Mouse (Mus musculus) hindbrain, embryonic 14.5 days (tissue): ENCODE measurements at regions not wholly inside any gene's neighbourhood (a gene's known extent, or its start where the extent isn't known, plus 50 kb on each side); places are given as distances from the start of the nearest gene placed in this dataset.

Source experiments
- ATAC-seq: fragments of 200-750 bp; cut with Nextera tagmentation; 2 replicates; pipeline ENCODE4 v1.8.0; 2017; ENCODE audit warnings: moderate number of reproducible peaks, mild to moderate bottlenecking, moderate TSS enrichment, moderate library complexity; ENCODE audit not compliant: low FRiP score
- DNase-seq: peaks from one replicate; pipeline ENCODE4 v3.0.0-alpha.2; 2015; ENCODE audit warnings: low spot score
- H3K27ac ChIP-seq: fragments of 300-500 bp; sonication (generic); 2 replicates; pipeline ENCODE4 v1.5.1; 2014; ENCODE audit warnings: mild to moderate bottlenecking, moderate library complexity
- H3K27me3 ChIP-seq: fragments of 300-500 bp; sonication (generic); 2 replicates; pipeline ENCODE4 v1.6.1; 2014; ENCODE audit warnings: mild to moderate bottlenecking, low read length, mixed read lengths; ENCODE audit not compliant: control insufficient read depth, insufficient read depth
- H3K36me3 ChIP-seq: fragments of 300-500 bp; sonication (generic); replicated peaks from 2 replicates; pipeline ENCODE4 v1.6.1; 2014; ENCODE audit not compliant: control insufficient read depth, insufficient read depth
- H3K4me1 ChIP-seq: fragments of 300-500 bp; sonication (generic); replicated peaks from 2 replicates; pipeline ENCODE4 v1.6.1; 2014; ENCODE audit warnings: antibody characterized with exemption, low read length, mixed read lengths; ENCODE audit not compliant: control insufficient read depth, insufficient read depth
- H3K4me2 ChIP-seq: fragments of 300-500 bp; sonication (generic); replicated peaks from 2 replicates; pipeline ENCODE4 v1.6.1; 2014; ENCODE audit warnings: mild to moderate bottlenecking, moderate library complexity
- H3K4me3 ChIP-seq: fragments of 300-500 bp; sonication (generic); replicated peaks from 2 replicates; pipeline ENCODE4 v1.5.1; 2014; ENCODE audit warnings: mild to moderate bottlenecking, low read length
- H3K9ac ChIP-seq: fragments of 300-500 bp; sonication (generic); 2 replicates; pipeline ENCODE4 v1.6.1; 2014
- H3K9me3 ChIP-seq: fragments of 300-500 bp; sonication (generic); 2 replicates; pipeline ENCODE4 v1.6.1; 2016; ENCODE audit warnings: low read length; ENCODE audit not compliant: control insufficient read depth
- WGBS: fragments of 180-500 bp; shearing (Covaris S2); extraction: QIAGEN DNeasy Blood & Tissue Kit; methylation state at CpG from one replicate; pipeline ENCODE4 v1.1.7; 2014; 5-methylcytosine and 5-hydroxymethylcytosine counted together

GRCm38 (mm10) chr6:51088641-51089372 is 343.7 kb upstream of the Nfe2l3 start:
- ATAC-seq (no peak), DNase-seq (no peak)
- no peak overlapping the region for H3K4me2 ChIP-seq
- no peak overlapping the region for H3K9ac ChIP-seq
- H3K4me3 ChIP-seq, result no peak overlapping the region
- no peaks in the 10 kb centered on the region for H3K4me1 ChIP-seq
- no peaks in the 10 kb centered on the region for H3K9me3 ChIP-seq
- no peaks in the 10 kb centered on the region for H3K36me3 ChIP-seq
- H3K27ac ChIP-seq, result no peak overlapping the region
- WGBS, result 58% methylated on average over 6 of the region's 6 CpGs
- no peaks in the 10 kb centered on the region for H3K27me3 ChIP-seq

GRCm38 (mm10) chr6:51093196-51093595 is 339.3 kb upstream of the Nfe2l3 start:
- no peak overlapping the region for H3K4me2 ChIP-seq
- DNase-seq (no peak), ATAC-seq (no peak)
- no peaks in the 10 kb centered on the region for H3K9me3 ChIP-seq
- H3K4me3 ChIP-seq, result no peak overlapping the region
- H3K36me3 ChIP-seq, result no peaks in the 10 kb centered on the region
- H3K4me1 ChIP-seq, result no peaks in the 10 kb centered on the region
- H3K9ac ChIP-seq, result no peak overlapping the region
- no peak overlapping the region for H3K27ac ChIP-seq
- no peaks in the 10 kb centered on the region for H3K27me3 ChIP-seq
- 90% methylated on average over 4 of the region's 4 CpGs for WGBS

- ATAC-seq (no peak), DNase-seq (no peak)
- H3K27ac ChIP-seq, result no peak overlapping the region
- H3K4me1 ChIP-seq, result no peaks in the 10 kb centered on the region
- no peak overlapping the region for H3K4me2 ChIP-seq
- no peak overlapping the region for H3K9ac ChIP-seq
- H3K9me3 ChIP-seq, result no peaks in the 10 kb centered on the region
- WGBS, result 80% methylated on average over 10 of the region's 10 CpGs
- H3K4me3 ChIP-seq, result no peak overlapping the region
- no peaks in the 10 kb centered on the region for H3K36me3 ChIP-seq
- H3K27me3 ChIP-seq, result no peaks in the 10 kb centered on the region
Measured at GRCm38 (mm10) chr6:51094304-51094703, 338.2 kb upstream of the Nfe2l3 start.

- no peaks in the 10 kb centered on the region for H3K36me3 ChIP-seq
- ATAC-seq (no peak), DNase-seq (no peak)
- H3K4me3 ChIP-seq, result no peak overlapping the region
- H3K27ac ChIP-seq, result no peak overlapping the region
- H3K9me3 ChIP-seq, result no peaks in the 10 kb centered on the region
- WGBS, result 89% methylated on average over 6 of the region's 6 CpGs
- no peaks in the 10 kb centered on the region for H3K27me3 ChIP-seq
- no peak overlapping the region for H3K9ac ChIP-seq
- H3K4me2 ChIP-seq, result no peak overlapping the region
- no peaks in the 10 kb centered on the region for H3K4me1 ChIP-seq
Measured at GRCm38 (mm10) chr6:51097488-51097887, 335.0 kb upstream of the Nfe2l3 start.

DNA sequence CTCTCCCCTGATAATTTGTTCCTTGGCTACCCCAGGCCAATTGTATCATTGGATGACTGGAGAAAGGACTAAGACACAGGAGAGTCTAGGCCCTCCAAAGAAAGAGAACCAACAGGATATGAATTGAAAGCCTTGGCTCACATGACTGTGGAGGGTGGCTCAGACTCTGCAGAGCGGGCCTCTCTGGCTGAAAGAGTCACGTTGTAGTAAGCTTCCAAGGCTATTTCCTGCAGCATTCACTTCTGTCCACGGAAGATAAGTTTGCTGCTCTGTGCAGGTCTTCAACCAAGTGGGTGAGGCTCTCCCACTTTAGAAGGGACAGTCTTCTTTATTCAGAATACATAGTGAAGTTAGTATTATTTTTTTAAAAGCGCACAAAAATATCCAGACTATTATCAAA is 332.1 kb upstream of the Nfe2l3 start:
- Histone ChIP-seq H3K36me3 (no peaks in the 10 kb centered on the region), H3K9ac (no peak overlapping the region), H3K27ac (no peak overlapping the region), H3K4me3 (no peak overlapping the region), H3K4me1 (no peaks in the 10 kb centered on the region), H3K27me3 (no peaks in the 10 kb centered on the region), H3K4me2 (no peak overlapping the region), H3K9me3 (no peaks in the 10 kb centered on the region)
- ATAC-seq, result no peak
- DNase-seq, result no peak
- 82% methylated on average over 4 of the region's 4 CpGs for WGBS

DNA sequence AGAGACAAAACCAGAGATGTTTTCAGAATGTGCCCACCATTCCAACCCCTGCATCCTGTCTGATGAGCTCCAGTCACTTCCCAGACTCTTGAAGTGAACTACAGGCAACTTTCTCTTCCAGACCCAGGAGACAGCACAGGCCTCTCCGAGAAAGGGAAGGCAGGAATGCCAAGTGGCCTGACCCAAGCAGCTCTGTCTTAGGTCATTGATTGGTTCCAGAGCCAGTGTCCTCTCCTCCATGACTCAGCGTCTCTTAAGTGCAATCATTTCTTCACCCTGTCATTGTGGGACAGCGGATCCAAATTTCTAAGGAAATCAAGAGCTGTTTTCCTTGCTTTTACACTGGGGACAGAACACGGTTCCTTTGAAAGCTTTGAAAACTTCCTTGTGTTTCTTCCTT is 329.2 kb upstream of the Nfe2l3 start:
- H3K4me3 ChIP-seq, result no peak overlapping the region
- H3K27me3 ChIP-seq, result no peaks in the 10 kb centered on the region
- H3K36me3 ChIP-seq, result no peaks in the 10 kb centered on the region
- DNase-seq (no peak), ATAC-seq (no peak)
- 83% methylated on average over 4 of the region's 4 CpGs for WGBS
- H3K9me3 ChIP-seq, result no peaks in the 10 kb centered on the region
- no peak overlapping the region for H3K27ac ChIP-seq
- no peak overlapping the region for H3K4me2 ChIP-seq
- no peaks in the 10 kb centered on the region for H3K4me1 ChIP-seq
- H3K9ac ChIP-seq, result no peak overlapping the region

- WGBS, result 88% methylated on average over 5 of the region's 5 CpGs
- no peak overlapping the region for H3K4me3 ChIP-seq
- H3K4me1 ChIP-seq, result no peaks in the 10 kb centered on the region
- no peaks in the 10 kb centered on the region for H3K36me3 ChIP-seq
- no peaks in the 10 kb centered on the region for H3K9me3 ChIP-seq
- no peak overlapping the region for H3K4me2 ChIP-seq
- H3K27ac ChIP-seq, result no peak overlapping the region
- DNase-seq (no peak), ATAC-seq (no peak)
- H3K9ac ChIP-seq, result no peak overlapping the region
- H3K27me3 ChIP-seq, result no peaks in the 10 kb centered on the region
Measured at GRCm38 (mm10) chr6:51104336-51104735, 328.1 kb upstream of the Nfe2l3 start.

- DNase-seq (no peak), ATAC-seq (no peak)
- Histone ChIP-seq H3K36me3 (no peaks in the 10 kb centered on the region), H3K9ac (no peak overlapping the region), H3K9me3 (0 out of 2 replicates have a peak, but pooled peaks cover 7% of the 10 kb centered on the region), H3K27ac (no peak overlapping the region), H3K4me2 (no peak overlapping the region), H3K27me3 (no peaks in the 10 kb centered on the region), H3K4me1 (no peaks in the 10 kb centered on the region), H3K4me3 (no peak overlapping the region)
- WGBS, result 41% methylated on average over 8 of the region's 8 CpGs
Measured at GRCm38 (mm10) chr6:51108336-51108956, 324.0 kb upstream of the Nfe2l3 start.

GRCm38 (mm10) chr6:51110596-51110995 is 321.9 kb upstream of the Nfe2l3 start:
- Histone ChIP-seq H3K9ac (no peak overlapping the region), H3K9me3 (0 out of 2 replicates have a peak, but pooled peaks cover 7% of the 10 kb centered on the region), H3K4me1 (no peaks in the 10 kb centered on the region), H3K36me3 (no peaks in the 10 kb centered on the region), H3K27me3 (no peaks in the 10 kb centered on the region), H3K4me2 (no peak overlapping the region), H3K27ac (no peak overlapping the region), H3K4me3 (no peak overlapping the region)
- 95% methylated on average over 3 of the region's 3 CpGs for WGBS
- ATAC-seq (no peak), DNase-seq (no peak)
